Mouse (Mus musculus) activated CD4-positive, CD25-positive, alpha-beta regulatory T cell (primary cell): ENCODE results near the gene Kcnc4. TPM values are rescaled to one million over a fixed set of nuclear protein-coding genes. Genes with fewer than 3 reads are reported as not detected.

Experiments used
- polyA plus RNA-seq, 2 experiments: library from polyadenylated mRNA; unstranded; fragments of 100-300 nt; shearing (Covaris generic); gene quantifications; one replicate each; pipeline ENCODE4 v1.2.1; 2017

Gene Kcnc4
- polyA plus RNA-seq, result under 1 TPM in 1 of 2 experiments, not detected in 1; 0.07 TPM

GRCm38 (mm10) chr3:107459196-107459772 lies at the start of gene Kcnc4:
TSS of gene Kcnc4 (minus strand) at chr3:107459552.

Other genes starting within 250 kb of the Kcnc4 start
- gene Cym, start 237.8 kb downstream of the Kcnc4 start, polyA plus RNA-seq, result not detected
- under 1 TPM in 1 of 2 experiments, not detected in 1; 0.16 TPM for gene A630076J17Rik, start 228.9 kb downstream of the Kcnc4 start, polyA plus RNA-seq
- under 1 TPM in 1 of 2 experiments, not detected in 1; 0.09 TPM for gene Prok1, start 219.8 kb downstream of the Kcnc4 start, polyA plus RNA-seq
- gene Lamtor5, start 180.7 kb downstream of the Kcnc4 start, polyA plus RNA-seq, result 100 to 1,000 TPM; 226 to 286 TPM
- 1 to 10 TPM in 1 of 2 experiments, under 1 TPM in 1; 0.61 to 1.4 TPM for gene Slc16a4, start 168.3 kb downstream of the Kcnc4 start, polyA plus RNA-seq
- gene Rbm15, start 125.9 kb downstream of the Kcnc4 start, polyA plus RNA-seq, result 1 to 10 TPM; 5.8 to 8.6 TPM
- not detected for gene Slc6a17, start 58.5 kb upstream of the Kcnc4 start, polyA plus RNA-seq
- gene Ubl4b, start 95.5 kb upstream of the Kcnc4 start, polyA plus RNA-seq, result not detected
- not detected for gene Alx3, start 135.5 kb upstream of the Kcnc4 start, polyA plus RNA-seq
- not detected for gene Gm10961, start 171.8 kb upstream of the Kcnc4 start, polyA plus RNA-seq
- 10 to 100 TPM; 45.3 to 51.7 TPM for gene Strip1, start 172.1 kb upstream of the Kcnc4 start, polyA plus RNA-seq
- 10 to 100 TPM; 93.4 to 98.2 TPM for gene Ahcyl1, start 237.0 kb upstream of the Kcnc4 start, polyA plus RNA-seq